ENCODE assay signal across 20 mouse cellular contexts in genomic region chr4:72087811-72088210, GRCm38 (mm10).
"Had no signal": no experiment of that assay in that cellular context is flagged by ENCODE, and none has a peak within 500 bp of the region (broad histone marks: within the 10 kb centered on the region; RNA-seq: fewer than 3 reads in every experiment).

No protein-coding gene starts in this region.

- H3K9ac ChIP-seq: intestine, embryonic 15.5 days; limb, embryonic 13.5 days; liver, embryonic 14.5 days; liver, postnatal 0 days; lung, embryonic 14.5 days; midbrain, embryonic 12.5 days; midbrain, embryonic 15.5 days; neural tube, embryonic 12.5 days; neural tube, embryonic 15.5 days; stomach, embryonic 15.5 days had no signal

- ATAC-seq: hindbrain, embryonic 16.5 days; intestine, embryonic 15.5 days; liver, postnatal 0 days; lung, postnatal 0 days; midbrain, embryonic 15.5 days had no signal

- H3K4me2 ChIP-seq: intestine, embryonic 15.5 days; limb, embryonic 13.5 days; lung, embryonic 14.5 days; midbrain, embryonic 12.5 days; midbrain, embryonic 15.5 days; neural tube, embryonic 12.5 days; neural tube, embryonic 15.5 days; stomach, embryonic 15.5 days had no signal

- H3K27ac ChIP-seq: intestine, embryonic 15.5 days; limb, embryonic 10.5 days; limb, embryonic 13.5 days; liver, embryonic 14.5 days; macrophage; midbrain, embryonic 12.5 days; midbrain, embryonic 15.5 days; neural tube, embryonic 12.5 days; neural tube, embryonic 15.5 days; stomach, embryonic 15.5 days had no signal

- H3K27me3 ChIP-seq: intestine, embryonic 15.5 days; limb, embryonic 13.5 days; midbrain, embryonic 12.5 days; midbrain, embryonic 15.5 days; neural tube, embryonic 12.5 days; neural tube, embryonic 15.5 days; stomach, embryonic 15.5 days had no signal

- H3K4me1 ChIP-seq: intestine, embryonic 15.5 days; limb, embryonic 10.5 days; limb, embryonic 13.5 days; midbrain, embryonic 12.5 days; midbrain, embryonic 15.5 days; neural tube, embryonic 12.5 days; neural tube, embryonic 15.5 days; stomach, embryonic 15.5 days had no signal

- H3K36me3 ChIP-seq: intestine, embryonic 15.5 days; limb, embryonic 10.5 days; limb, embryonic 13.5 days; midbrain, embryonic 12.5 days; midbrain, embryonic 15.5 days; neural tube, embryonic 12.5 days; neural tube, embryonic 15.5 days; stomach, embryonic 15.5 days had no signal

- DNase-seq: layer of hippocampus, adult 9-11 months; liver; liver, postnatal 0 days; lung, embryonic 14.5 days; retina, postnatal 1 day; right cerebral cortex, postnatal 25 days; spleen, adult 18-20 months; thymus, postnatal 25 days had no signal

- H3K9me3 ChIP-seq: intestine, embryonic 15.5 days; limb, embryonic 10.5 days; limb, embryonic 13.5 days; midbrain, embryonic 12.5 days; midbrain, embryonic 15.5 days; neural tube, embryonic 12.5 days; neural tube, embryonic 15.5 days; stomach, embryonic 15.5 days had no signal

- H3K4me3 ChIP-seq: intestine, embryonic 15.5 days; limb, embryonic 10.5 days; limb, embryonic 13.5 days; midbrain, embryonic 12.5 days; midbrain, embryonic 15.5 days; neural tube, embryonic 12.5 days; neural tube, embryonic 15.5 days; stomach, embryonic 15.5 days had no signal
